8 mouse cellular contexts compared by ENCODE assay signal in genomic region chr5:139483171-139483848, GRCm38 (mm10). TPM values are rescaled to one million over a fixed set of nuclear protein-coding genes. Genes with fewer than 3 reads are reported as not detected.
A peak's percentile ranks its signal among the peaks of the same experiment; 100 is the strongest.
DNase-seq lines count a peak whose midpoint lies in the region; ATAC-seq and TF ChIP-seq lines count a peak whose summit lies in the region.

No protein-coding gene starts in this region.

- peaks cover 17% of the 10 kb centered on the region; the same call in 1 of the 2 replicates for H3K36me3 ChIP-seq in kidney, postnatal 0 days (ENCODE audit: insufficient read depth, low read length)
- peaks cover 42% of the 10 kb centered on the region for H3K36me3 ChIP-seq in embryonic facial prominence, embryonic 13.5 days
- H3K36me3 ChIP-seq in limb, embryonic 14.5 days (ENCODE audit: control insufficient read depth, insufficient read depth, low read length) = peaks cover 36% of the 10 kb centered on the region

- H3K27ac ChIP-seq in kidney, postnatal 0 days = 0 out of 2 replicates have a peak overlapping the region, but pooled peaks have one; percentile 73
- no peak overlapping the region for H3K27ac ChIP-seq in embryonic facial prominence, embryonic 13.5 days
- no peak overlapping the region for H3K27ac ChIP-seq in limb, embryonic 14.5 days (replicated peaks; ENCODE audit: low read depth, low read length)

- H3K4me1 ChIP-seq in kidney, postnatal 0 days (replicated peaks; ENCODE audit: insufficient read depth, low read length) = peaks cover 8% of the 10 kb centered on the region; the same call in 1 of the 2 replicates
- peaks cover 13% of the 10 kb centered on the region for H3K4me1 ChIP-seq in embryonic facial prominence, embryonic 13.5 days
- peaks cover 7% of the 10 kb centered on the region; the same call in 1 of the 2 replicates for H3K4me1 ChIP-seq in limb, embryonic 14.5 days (ENCODE audit: control insufficient read depth, insufficient read depth, low read length)

- 0 out of 2 replicates have a peak, but pooled peaks cover 6% of the 10 kb centered on the region for H3K9me3 ChIP-seq in kidney, postnatal 0 days (replicated peaks; ENCODE audit: low read length)
- H3K9me3 ChIP-seq in embryonic facial prominence, embryonic 13.5 days = peaks cover 6% of the 10 kb centered on the region; the same call in 1 of the 2 replicates
- H3K9me3 ChIP-seq in limb, embryonic 14.5 days (ENCODE audit: control insufficient read depth, low read length) = no peaks in the 10 kb centered on the region

- peak overlapping the region; percentile 96 for H3K4me3 ChIP-seq in kidney, postnatal 0 days (replicated peaks; ENCODE audit: low read depth, low read length)
- peak overlapping the region; percentile 97 for H3K4me3 ChIP-seq in embryonic facial prominence, embryonic 13.5 days
- peak overlapping the region; percentile 92 for H3K4me3 ChIP-seq in limb, embryonic 14.5 days (replicated peaks; ENCODE audit: low read length)

- DNase-seq in kidney, postnatal 0 days (ENCODE audit: low spot score) = no peak
- no peak for DNase-seq in kidney, adult 11 months
- no peak for DNase-seq in limb, embryonic 14.5 days (ENCODE audit: low spot score)
- peak; percentile 16 to 24 for DNase-seq in natural killer cell, adult 2 months (ENCODE audit: low spot score in 2 of 2)
- no peak for DNase-seq in thymus, postnatal 10 days (ENCODE audit: low spot score in 2 of 2)
- DNase-seq in retina, postnatal 1 day = no peak
- no peak for DNase-seq in frontal cortex, adult 2 months (ENCODE audit: extremely low spot score in 1 of 2, low spot score in 1 of 2)

- WGBS in kidney, postnatal 0 days = 51% methylated on average over 14 of the region's 14 CpGs
- 63% methylated on average over 14 of the region's 14 CpGs for WGBS in embryonic facial prominence, embryonic 13.5 days
- 58% methylated on average over 14 of the region's 14 CpGs for WGBS in limb, embryonic 14.5 days

- peak overlapping the region; percentile 75 for H3K4me2 ChIP-seq in kidney, postnatal 0 days (ENCODE audit: low read length)
- H3K4me2 ChIP-seq in embryonic facial prominence, embryonic 13.5 days = peak overlapping the region; percentile 88
- H3K4me2 ChIP-seq in limb, embryonic 14.5 days (replicated peaks; ENCODE audit: low read depth, low read length, severe bottlenecking) = peak overlapping the region; percentile 83

- no peak for TF ChIP-seq CTCF in kidney, postnatal 0 days (IDR thresholded peaks at IDR 0.05; ENCODE audit: low read depth)

- peak overlapping the region; percentile 92 for H3K9ac ChIP-seq in kidney, postnatal 0 days (ENCODE audit: low read depth, low read length)
- H3K9ac ChIP-seq in embryonic facial prominence, embryonic 13.5 days = peak overlapping the region; percentile 89
- peak overlapping the region; percentile 80 for H3K9ac ChIP-seq in limb, embryonic 14.5 days (ENCODE audit: low read depth, low read length, severe bottlenecking)

- no peak for TF ChIP-seq POLR2A in limb, embryonic 14.5 days (IDR thresholded peaks at IDR 0.05; ENCODE audit: borderline replicate concordance, extremely low read depth, insufficient read depth, insufficient read length)

- no peaks in the 10 kb centered on the region for H3K27me3 ChIP-seq in kidney, postnatal 0 days (ENCODE audit: insufficient read depth, low read length)
- no peaks in the 10 kb centered on the region for H3K27me3 ChIP-seq in embryonic facial prominence, embryonic 13.5 days
- no peaks in the 10 kb centered on the region for H3K27me3 ChIP-seq in limb, embryonic 14.5 days (ENCODE audit: control insufficient read depth, insufficient read depth, low read length)

- no peak for ATAC-seq in kidney, postnatal 0 days (replicated peaks; ENCODE audit: low FRiP score, low read depth)
- ATAC-seq in embryonic facial prominence, embryonic 13.5 days (ENCODE audit: insufficient number of reproducible peaks, insufficient read depth, low FRiP score, low TSS enrichment, low read depth) = no peak
- ATAC-seq in limb, embryonic 14.5 days (ENCODE audit: low FRiP score, low read depth) = no peak

RNA-seq across cellular contexts. Expression of gene Zfand2a, which starts 1.0 kb away (rescaled TPM):
- polyA plus RNA-seq in kidney, postnatal 0 days (2015; fragmentation: Nextera tagmentation; extraction: Ambion mirVana) = 6.8 and 7.6 TPM in 2 replicates
- polyA plus RNA-seq in embryonic facial prominence, embryonic 13.5 days (2015; fragmentation: Nextera tagmentation; extraction: Ambion mirVana) = 10.5 and 12.2 TPM in 2 replicates
- 16.4 and 17.3 TPM in 2 replicates for polyA plus RNA-seq in limb, embryonic 14.5 days (2012; rRNA removed)
- 6.2 and 6.8 TPM in 2 replicates for polyA plus RNA-seq in limb, embryonic 14.5 days (2014; fragmentation: Nextera tagmentation; extraction: Ambion mirVana)
- polyA plus RNA-seq in frontal cortex, adult 2 months (2012; rRNA removed) = 45.4 and 49.0 TPM in 2 replicates

RNA-seq across cellular contexts. Expression of gene 3110082I17Rik, which starts 23.0 kb away (rescaled TPM):
- 25.6 and 26.6 TPM in 2 replicates for polyA plus RNA-seq in kidney, postnatal 0 days (2015; fragmentation: Nextera tagmentation; extraction: Ambion mirVana)
- polyA plus RNA-seq in embryonic facial prominence, embryonic 13.5 days (2015; fragmentation: Nextera tagmentation; extraction: Ambion mirVana) = 32.6 and 35.6 TPM in 2 replicates
- polyA plus RNA-seq in limb, embryonic 14.5 days (2012; rRNA removed) = 23.2 and 25.2 TPM in 2 replicates
- 27.9 and 29.9 TPM in 2 replicates for polyA plus RNA-seq in limb, embryonic 14.5 days (2014; fragmentation: Nextera tagmentation; extraction: Ambion mirVana)
- 13.6 and 14.7 TPM in 2 replicates for polyA plus RNA-seq in frontal cortex, adult 2 months (2012; rRNA removed)

RNA-seq across cellular contexts. Expression of gene Uncx, which starts 60.0 kb away (rescaled TPM):
- polyA plus RNA-seq in kidney, postnatal 0 days (2015; fragmentation: Nextera tagmentation; extraction: Ambion mirVana) = 44.8 and 50.9 TPM in 2 replicates
- 2.3 and 4.4 TPM in 2 replicates for polyA plus RNA-seq in embryonic facial prominence, embryonic 13.5 days (2015; fragmentation: Nextera tagmentation; extraction: Ambion mirVana)
- 0.20 TPM in 2 replicates for polyA plus RNA-seq in limb, embryonic 14.5 days (2012; rRNA removed)
- polyA plus RNA-seq in limb, embryonic 14.5 days (2014; fragmentation: Nextera tagmentation; extraction: Ambion mirVana) = 0.07 and 0.12 TPM in 2 replicates
- polyA plus RNA-seq in frontal cortex, adult 2 months (2012; rRNA removed) = 0.08 and 0.44 TPM in 2 replicates

Comparison
In these comparisons a context has a peak if more than half of its experiments do, and no peak if none do; other contexts are left out.
1. DNase-seq: peak in natural killer cell, adult 2 months (2 of 2); none in kidney, postnatal 0 days (single experiment), kidney, adult 11 months (single experiment), limb, embryonic 14.5 days (single experiment), thymus, postnatal 10 days (0 of 2), retina, postnatal 1 day (single experiment) and frontal cortex, adult 2 months (0 of 2).
2. Peak in every context shown above with its lines, with median percentiles within 50 percentile points of each other: H3K4me2 ChIP-seq, H3K4me3 ChIP-seq and H3K9ac ChIP-seq.